Mouse (Mus musculus): ENCODE data around the gene Gm19684.
"Not testable (repeated sequence)": the region's sequence is repeated elsewhere in the genome, so short reads cannot be mapped to it uniquely, and the experiment has no call there.

GRCm38 (mm10) chr17:36111510-36111868 is 10.0 kb upstream of the Gm19684 start:
- not testable (repeated sequence) for TF ChIP-seq CTCF, EP300 (IDR thresholded peaks at IDR 0.05)
